Mouse (Mus musculus): ENCODE results near the gene Plcg2.

Gene Plcg2

DNA sequence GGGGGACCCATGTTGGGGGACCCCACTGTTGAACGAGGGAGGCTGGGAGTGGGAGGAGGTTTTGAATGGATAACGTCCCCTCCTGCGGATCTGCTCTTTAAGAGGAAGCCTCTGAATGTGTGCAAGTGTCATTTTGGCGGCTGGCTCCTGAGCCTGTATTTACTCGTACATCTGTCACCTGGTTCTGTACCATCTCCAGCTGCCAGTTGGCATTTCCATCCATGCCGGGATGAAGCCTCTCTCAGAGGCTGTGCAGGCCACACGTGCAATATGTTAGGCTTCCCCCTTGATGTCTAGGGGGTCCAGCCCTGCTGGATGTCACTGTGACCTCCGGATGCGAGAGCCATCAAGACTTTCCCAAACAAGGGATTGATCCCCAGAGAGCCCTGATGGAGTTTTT lies 129.0 kb downstream of the Plcg2 start:
- in situ Hi-C loops (cut with MboI, MseI) = no loop called here

DNA sequence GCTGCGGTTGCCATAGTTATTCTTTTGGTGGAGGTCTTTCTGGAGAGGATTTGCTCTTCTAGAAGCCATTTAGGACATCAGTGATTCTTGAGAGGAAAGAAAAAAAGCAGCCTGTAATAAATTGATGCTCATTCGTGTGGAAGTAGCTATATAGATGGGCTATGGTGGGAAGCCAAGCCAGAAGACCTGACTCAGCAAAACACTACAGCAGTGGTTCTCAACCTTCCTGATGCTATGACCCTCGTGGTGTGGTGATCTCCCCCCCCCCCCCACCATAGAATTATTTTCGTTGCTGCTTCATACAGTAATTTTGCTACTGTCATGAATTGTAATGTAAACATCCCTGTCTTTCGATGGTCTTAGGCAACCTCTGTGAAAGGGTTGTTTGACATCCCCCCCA lies 134.4 kb downstream of the Plcg2 start:
- in situ Hi-C loops (cut with MboI, MseI) = no loop called here

DNA sequence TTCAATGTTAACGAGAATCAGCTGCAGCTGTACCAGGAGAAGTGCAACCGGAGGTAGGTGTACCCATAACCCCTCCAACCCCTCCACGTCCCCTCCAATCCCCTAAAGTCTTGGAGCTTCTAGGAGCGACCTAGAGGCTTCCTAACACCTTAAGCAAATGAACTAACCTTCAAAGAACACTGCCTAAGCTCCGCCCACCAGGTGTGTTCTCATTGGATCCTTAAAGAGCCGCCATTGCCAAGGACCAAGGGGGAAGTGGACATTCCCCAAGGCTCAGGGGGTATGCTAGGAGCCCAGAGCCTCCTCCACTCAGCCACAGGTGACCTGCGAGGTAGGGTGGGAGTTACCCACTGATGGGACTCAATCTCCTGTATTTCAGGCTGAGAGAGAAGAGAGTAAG lies 136.3 kb downstream of the Plcg2 start:
- in situ Hi-C loops (cut with MboI, MseI) = no loop called here

DNA sequence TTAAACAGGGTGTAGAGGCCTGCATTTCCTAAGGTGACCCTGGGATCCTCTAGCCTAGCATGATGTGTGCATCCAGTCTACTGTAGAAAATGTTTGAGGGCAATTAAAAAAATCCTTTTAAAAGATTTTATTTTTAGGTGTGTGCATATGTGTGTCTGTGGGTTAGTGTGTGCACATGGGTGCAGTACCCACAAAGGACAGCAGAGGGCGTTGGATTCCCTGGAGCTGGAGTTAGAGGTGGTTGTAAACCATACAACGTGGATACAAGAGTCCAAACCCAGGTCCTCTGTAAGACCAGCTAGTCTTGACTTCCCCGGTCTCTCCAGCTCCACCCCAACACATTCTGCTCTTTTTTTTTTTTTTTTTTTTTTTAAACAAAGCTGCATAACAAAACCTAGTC lies 139.4 kb downstream of the Plcg2 start:
- in situ Hi-C loops (cut with MboI, MseI) = no loop called here

DNA sequence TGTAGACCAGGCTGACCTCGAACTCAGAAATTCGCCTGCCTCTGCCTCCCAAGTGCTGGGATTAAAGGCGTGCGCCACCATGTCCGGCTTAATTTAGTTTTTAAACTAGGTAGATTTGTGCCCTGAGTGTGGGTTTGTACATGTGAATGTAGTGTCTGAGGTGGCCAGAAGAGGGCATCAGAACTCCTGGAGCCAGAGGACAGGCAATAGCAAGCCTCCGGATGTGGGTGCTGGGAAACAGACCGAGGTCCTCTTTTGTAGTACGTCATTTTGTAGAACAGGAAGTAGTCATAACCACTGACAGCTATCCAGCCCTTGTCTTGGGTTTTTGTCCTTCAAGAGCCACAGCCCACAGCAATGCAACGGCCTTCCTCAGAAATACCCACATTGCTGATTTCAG lies 141.5 kb downstream of the Plcg2 start:
- in situ Hi-C loops (cut with MboI, MseI) = loop anchor here (10.0 kb wide), 1 partner anchor 225 kb away; no protein-coding TSS in a partner anchor

DNA sequence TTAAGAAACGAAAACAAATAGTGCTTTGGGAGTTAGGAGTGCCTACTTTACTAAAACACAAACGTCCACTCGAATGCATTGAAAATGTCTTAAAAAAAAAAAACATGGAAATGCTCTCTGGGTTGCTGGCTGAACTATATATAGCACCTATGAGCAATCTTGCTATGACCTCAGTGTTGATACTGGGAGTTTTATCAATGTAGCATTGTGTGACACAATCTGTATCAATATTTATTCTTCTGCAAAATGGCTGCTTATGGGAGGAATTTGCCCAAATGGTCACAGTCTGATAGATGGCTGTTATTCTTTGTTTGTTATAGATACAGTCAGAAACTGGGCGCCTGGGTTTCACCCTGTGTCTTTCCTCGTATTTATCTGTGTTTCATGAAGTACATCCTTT lies 147.4 kb downstream of the Plcg2 start:
- in situ Hi-C loops (cut with MboI, MseI) = loop anchor here (5.0 to 10.0 kb wide), 2 partner anchors 219 to 1407 kb away; no protein-coding TSS in a partner anchor

DNA sequence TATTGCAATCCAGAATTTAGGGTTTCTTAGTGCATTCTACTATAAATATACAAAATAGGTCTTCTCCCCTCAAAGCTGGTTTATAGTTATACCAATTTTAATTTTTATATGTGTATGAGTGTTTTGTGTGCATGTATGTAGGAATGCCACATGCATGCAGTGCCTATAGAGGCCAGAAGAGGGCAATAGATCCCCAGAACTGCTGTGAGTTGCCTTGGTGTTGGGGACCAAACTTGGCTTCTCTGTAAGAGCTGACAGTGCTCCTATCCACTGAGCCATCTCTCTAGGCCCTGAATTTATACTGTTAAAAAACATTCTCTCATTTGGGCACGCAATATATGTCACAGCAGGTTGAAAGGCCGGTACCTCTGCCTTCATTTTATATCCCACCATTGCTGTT lies 147.9 kb downstream of the Plcg2 start:
- in situ Hi-C loops (cut with MboI, MseI) = loop anchor here (5.0 to 10.0 kb wide), 2 partner anchors 219 to 1406 kb away; no protein-coding TSS in a partner anchor

DNA sequence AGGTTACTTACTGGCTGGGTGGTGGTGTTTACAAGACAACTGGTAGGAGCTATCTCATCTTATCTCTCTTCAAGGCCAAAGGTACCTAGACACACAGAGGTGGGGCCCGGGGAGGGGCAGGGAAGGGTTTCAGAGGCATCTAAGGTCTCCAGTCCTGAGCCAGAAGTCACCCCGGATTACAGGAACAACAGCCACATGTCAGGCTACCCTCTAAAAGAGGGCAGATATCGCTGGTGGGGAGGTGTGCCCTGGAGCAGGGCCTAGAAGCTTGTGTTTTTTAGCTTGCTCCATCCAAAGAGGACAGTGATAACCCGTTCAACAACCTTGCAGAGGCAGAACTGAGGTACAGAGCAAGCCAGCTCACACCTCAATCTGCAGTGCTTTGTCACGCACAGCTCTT lies 148.3 kb downstream of the Plcg2 start:
- in situ Hi-C loops (cut with MboI, MseI) = loop anchor here (5.0 to 10.0 kb wide), 2 partner anchors 218 to 1406 kb away; no protein-coding TSS in a partner anchor

DNA sequence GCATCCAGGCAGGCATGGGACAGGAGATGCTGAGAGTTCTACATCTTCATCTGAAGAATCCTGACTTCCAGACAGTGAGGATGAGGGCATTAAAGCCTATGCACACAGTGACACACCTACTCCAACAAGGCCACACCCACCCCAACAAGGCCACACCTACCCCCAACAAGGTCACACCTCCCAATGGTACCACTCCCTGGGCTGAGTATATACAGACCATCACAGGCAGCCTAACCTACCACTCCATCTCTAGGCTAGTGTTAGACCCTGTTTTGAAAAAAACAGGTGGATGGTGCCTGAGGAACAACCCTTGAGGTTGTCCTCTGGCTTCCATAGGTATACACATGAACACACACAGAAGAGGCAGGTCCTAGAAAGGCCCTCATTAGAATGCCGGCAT lies 154.2 kb downstream of the Plcg2 start:
- in situ Hi-C loops (cut with MboI, MseI) = no loop called here

DNA sequence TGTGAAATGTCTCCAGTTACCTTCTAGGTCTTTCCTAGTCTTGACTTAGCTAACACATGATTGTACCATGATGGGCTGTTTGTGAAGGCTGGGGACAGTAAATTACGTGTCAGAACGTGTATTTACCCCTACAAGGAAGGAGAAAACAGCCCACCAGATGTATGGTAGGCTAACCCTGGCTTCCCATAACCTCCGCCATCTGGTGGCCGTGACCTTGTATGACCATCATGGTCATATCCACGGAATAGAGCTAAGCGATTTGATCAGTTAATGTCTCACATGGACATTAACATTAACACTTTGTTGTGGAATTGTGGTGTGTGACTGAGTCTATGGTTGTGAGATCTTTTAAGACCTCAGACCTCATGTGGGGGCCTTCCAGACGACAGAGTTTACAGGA lies 160.9 kb downstream of the Plcg2 start:
- in situ Hi-C loops (cut with MboI, MseI) = no loop called here

DNA sequence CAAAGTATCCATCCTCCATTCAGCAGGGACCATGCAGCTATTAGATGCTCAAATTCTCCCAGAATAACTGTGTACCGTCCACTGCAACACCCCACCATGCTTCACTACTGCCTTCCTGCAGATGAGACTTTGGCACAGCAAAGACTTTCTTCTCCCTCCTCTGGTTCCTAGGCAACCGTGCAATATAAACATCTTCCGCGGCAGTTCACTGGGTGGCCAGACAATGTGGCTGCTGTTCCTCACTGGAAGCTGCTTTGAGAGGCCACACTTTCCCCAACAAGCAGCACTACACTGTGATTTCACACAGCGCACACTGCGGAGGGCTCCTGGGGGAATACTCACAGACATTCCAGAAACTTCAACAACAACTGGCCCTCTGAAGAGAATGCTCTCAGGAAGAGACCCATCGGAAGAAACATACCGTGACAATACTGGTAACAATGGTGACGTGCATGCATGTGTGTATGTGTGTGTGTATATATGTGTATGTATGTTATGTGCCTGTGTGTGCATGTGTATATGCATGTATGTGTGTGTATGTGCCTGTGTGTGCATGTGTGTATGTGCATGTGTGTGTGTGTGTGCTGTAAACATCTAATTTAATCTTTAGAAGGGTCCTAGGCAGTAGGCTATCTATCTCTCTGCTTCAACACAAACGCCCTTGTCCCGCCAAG lies 162.4 kb downstream of the Plcg2 start:
- in situ Hi-C loops (cut with MboI, MseI) = no loop called here

DNA sequence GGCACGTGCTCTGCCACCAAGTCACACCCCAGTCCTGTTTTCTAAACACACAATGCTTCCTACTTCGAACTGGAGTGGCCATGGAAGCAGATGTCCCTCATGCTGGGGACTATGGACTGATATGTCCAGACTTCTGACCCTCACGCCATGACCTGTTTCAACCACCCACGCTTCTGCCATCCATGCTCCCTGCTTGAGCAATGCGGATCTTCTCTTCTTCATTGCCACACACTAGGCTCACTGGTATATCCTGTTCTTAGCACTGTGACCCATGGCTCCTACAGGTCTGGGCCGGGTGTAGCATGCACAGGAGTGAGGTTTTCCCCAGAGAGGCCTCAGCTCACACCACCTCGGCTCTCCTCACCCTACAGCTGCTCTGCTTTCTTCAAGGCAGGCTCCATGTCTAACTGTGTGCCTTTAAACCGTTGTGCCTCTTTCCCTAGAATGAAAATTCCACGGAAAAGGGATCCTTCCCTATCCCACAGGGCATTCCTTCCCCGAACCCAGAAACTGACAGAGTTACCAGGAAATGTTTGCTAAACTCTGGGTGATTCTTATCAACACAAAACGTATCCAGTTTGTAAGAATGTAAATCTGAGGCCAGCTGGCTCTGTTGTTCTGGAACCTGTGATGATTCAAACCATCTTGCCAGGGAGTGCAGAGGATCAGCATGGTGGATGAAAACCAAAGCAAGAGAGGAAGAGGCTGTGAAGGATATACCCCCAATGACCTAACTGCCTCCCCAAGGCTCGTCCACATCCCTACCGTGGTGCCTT lies 169.4 kb downstream of the Plcg2 start:
- in situ Hi-C loops (cut with MboI, MseI) = no loop called here

DNA sequence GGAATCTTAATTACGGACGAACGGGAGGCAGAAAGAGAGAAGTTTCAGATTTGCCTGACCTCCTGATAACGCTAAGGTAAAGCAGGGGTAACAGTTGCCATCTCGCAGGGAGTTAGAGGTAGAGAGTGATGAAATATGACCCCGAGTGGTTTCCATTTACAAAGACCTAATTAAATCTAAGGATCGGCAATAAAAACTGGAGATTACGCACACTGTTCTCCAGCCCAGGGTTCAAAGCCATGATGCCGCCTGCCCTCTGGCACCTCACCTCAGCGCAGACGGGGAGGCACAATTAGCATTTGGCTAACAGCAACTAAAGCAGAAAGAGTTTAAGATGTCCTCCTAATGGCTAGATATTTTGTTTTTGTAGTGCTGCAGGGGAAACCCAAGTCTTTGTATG lies 172.4 kb downstream of the Plcg2 start:
- in situ Hi-C loops (cut with MboI, MseI) = no loop called here

DNA sequence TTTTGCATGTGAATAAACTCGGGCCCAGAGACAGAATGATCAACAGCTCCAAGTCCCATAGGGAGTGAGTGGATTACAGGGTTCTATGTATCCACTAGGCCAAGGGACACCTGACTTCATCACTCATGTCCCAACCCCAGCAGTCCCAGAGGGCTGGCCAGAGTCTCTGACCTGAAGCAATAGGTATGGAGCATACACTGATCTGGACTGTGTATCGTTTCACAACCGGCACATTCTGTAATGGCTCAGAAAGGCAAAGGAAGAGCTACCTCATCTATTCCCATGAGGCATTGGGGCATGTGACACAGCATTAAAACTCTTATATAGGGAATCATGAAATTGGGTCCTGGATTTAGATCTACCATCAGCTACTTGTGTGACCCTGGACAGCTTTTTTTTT lies 174.5 kb downstream of the Plcg2 start:
- in situ Hi-C loops (cut with MboI, MseI) = no loop called here

DNA sequence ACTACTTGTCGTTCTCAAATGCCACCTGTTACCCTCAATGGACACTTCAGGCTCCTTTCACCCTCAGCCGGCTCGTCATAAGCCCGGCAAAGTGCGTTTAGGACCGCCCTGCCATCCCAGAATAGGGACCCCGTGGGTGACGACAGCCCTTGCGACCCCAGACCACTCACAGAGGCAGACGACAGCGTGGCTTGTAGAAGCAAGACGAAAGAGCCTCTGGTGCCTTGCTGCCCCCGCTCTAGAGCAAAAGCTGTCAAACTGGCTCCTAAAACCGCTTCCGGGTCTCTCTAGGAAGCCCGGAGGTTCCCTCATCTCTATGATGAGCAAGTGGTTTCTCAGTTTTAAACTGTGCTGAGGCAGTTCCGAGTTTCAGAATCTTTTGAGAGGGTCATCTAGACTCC lies 175.3 kb downstream of the Plcg2 start, which contains the start of gene Sdr42e1:
Gene Sdr42e1 (minus strand): TSS at position 260 of the 401 bp plus-strand sequence.
- in situ Hi-C loops (cut with MboI, MseI) = no loop called here

DNA sequence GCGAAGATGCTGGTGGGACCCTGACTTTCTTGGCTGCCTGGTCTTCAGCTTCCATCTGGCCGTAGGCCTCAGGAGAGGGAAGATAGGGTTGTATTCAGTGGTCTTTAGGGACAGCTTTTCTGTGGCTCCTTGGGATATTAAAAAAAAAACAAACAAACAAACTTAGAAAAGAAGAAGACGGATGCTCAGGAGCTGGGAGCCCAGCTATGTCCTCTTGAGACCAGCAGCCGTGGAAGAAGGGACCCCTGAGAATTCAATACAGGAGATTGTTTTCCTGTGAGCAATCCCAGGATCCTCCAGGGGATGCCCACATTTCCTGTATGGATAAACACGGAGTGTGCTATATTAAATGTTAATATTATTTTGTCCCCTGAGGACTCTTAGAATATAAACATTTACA lies 177.1 kb downstream of the Plcg2 start:
- in situ Hi-C loops (cut with MboI, MseI) = no loop called here

DNA sequence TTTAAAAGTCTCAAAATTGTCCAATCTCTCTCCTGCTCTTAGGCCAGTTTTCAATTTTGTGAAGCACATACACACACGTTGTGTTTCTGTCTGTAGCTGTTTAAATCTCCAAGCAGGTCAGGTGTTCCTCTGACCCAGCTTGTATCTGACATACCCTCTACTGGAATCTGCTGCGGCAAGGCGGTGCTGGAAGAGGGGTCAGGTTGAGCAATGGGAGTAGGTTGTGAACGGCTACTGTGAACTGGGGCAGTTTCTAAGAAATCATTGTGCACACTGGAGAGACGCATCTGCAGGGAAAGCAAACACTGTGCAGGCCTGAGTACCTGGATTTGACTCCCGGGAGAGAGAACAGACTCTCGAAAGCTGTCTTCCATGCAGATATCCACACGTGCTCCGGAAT lies 178.4 kb downstream of the Plcg2 start:
- in situ Hi-C loops (cut with MboI, MseI) = no loop called here

DNA sequence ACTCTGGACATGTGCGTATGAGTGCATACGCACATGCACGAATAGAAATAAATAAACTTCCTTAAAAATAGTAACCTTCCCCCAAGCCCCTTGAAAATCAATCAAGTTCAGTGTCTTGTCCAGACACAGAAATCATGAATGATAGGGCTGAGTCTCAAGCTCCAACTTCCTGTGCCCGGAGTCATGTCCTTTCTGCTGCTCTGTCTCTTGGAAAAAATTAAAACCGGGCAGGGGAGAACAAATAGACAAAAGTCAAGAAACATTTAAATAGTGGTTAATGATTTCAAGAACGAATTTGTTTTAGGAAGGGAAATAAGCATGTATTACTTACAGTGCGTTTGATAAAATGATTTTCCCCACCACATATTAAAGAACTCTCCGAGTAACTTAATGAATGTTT lies 178.9 kb downstream of the Plcg2 start:
- in situ Hi-C loops (cut with MboI, MseI) = no loop called here

DNA sequence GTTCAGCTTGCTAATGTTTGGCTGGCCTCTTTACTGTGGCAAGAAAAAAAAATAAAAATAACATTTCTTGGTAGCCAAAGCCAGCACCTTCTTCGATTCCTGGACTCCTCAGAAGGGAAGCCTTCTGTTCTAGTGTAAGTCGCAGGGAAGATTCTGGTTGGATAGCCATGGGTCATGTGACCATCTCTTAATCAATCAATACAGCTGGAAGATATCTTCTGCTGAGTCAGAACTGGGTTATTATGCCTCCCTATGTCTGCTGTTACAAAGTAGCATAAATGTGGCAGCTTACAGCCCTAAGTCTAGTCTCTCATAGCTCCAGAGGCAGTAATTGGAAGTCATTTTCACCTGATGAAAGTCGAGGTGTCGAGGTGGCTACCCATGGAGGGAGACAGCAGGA lies 180.6 kb downstream of the Plcg2 start:
- in situ Hi-C loops (cut with MboI, MseI) = no loop called here

DNA sequence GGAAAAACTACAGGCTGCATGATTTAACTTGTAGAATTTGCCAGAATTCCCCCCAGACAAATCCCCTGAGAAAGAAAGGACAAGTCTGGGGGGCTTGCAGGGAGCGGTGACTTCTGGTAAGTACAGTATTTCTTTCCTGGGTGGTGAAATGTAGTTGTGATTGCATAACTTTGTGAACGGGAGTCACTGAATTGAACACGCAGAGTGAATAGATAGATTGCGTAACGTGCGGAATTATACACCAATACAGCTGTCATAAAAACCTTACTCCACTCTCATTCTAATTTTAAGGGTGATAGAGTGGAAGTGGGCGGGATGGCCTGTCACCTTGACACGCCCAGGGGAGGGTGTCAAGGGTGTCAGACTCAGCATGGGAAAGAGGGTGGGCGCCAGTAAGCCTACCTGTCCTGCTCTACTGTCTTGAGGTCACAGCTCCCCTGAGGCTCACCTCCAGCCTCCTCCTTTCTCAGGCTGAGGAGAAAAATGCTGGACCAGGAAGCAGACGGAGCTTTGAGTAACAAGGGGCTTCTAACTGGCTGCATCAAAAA lies 185.9 kb downstream of the Plcg2 start:
- in situ Hi-C loops (cut with MboI, MseI) = no loop called here

DNA sequence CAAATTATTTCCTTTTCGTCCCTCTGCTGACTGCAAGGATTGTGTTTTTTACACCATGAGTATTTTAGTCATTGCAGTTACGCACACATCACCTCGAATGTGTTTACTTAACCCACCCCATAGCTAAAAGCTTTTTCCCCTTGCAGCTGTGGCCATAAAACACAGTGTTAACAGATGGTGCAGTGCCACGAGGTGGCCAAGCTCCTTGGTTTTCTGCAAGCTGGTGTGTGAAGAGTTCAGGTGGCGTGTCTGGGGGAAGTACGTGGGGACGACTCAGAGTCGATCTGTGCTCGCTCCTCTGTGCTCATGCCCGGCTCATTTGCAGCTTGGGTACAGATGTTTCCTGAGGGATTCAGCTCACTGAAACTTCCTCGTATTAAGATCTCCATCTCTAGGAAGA lies 186.4 kb downstream of the Plcg2 start:
- in situ Hi-C loops (cut with MboI, MseI) = no loop called here

Measured in T-helper 1 cell (primary cell).